Mouse (Mus musculus) myocyte (in vitro differentiated cells): ENCODE data around the gene Tcp1. TPM values are rescaled to one million over a fixed set of nuclear protein-coding genes. Genes with fewer than 3 reads are reported as not detected.
A peak's percentile ranks its signal among the peaks of the same experiment; 100 is the strongest.

Source experiments
- H3K27me3 ChIP-seq: one replicate; pipeline ENCODE4 v1.6.1; 2011; ENCODE audit not compliant: control insufficient read depth, insufficient read depth, insufficient read length
- H3K36me3 ChIP-seq: one replicate; pipeline ENCODE4 v1.6.1; 2011; ENCODE audit not compliant: control insufficient read depth, insufficient read depth
- H3K4me2 ChIP-seq: one replicate; pipeline ENCODE4 v1.6.1; 2011; ENCODE audit warnings: low read depth, control low read depth
- H3K4me3 ChIP-seq: one replicate; pipeline ENCODE4 v1.5.1; 2011; ENCODE audit warnings: mild to moderate bottlenecking, control low read depth, moderate library complexity
- H3K79me2 ChIP-seq: one replicate; pipeline ENCODE4 v1.6.1; 2011; ENCODE audit not compliant: control insufficient read depth, insufficient read depth
- H3ac ChIP-seq: one replicate; pipeline ENCODE4 v1.6.1; 2011; ENCODE audit not compliant: control insufficient read depth, insufficient read length
- CEBPB ChIP-seq: IDR thresholded peaks from 2 replicates; pipeline ENCODE4 v1.6.1; 2011; ENCODE audit warnings: mild to moderate bottlenecking, moderate library complexity; ENCODE audit not compliant: poor library complexity, insufficient read depth, severe bottlenecking
- E2F4 ChIP-seq: IDR thresholded peaks from one replicate; pipeline ENCODE4 v1.6.1; 2011; ENCODE audit warnings: mild to moderate bottlenecking, control low read depth, moderate library complexity; ENCODE audit not compliant: insufficient read depth
- MAX ChIP-seq: IDR thresholded peaks from one replicate; pipeline ENCODE4 v1.6.1; 2011; ENCODE audit warnings: low read depth, mild to moderate bottlenecking, control low read depth
- MYOD1 ChIP-seq, 3 experiments: IDR thresholded peaks; one replicate each; pipeline ENCODE4 v1.6.1; 2011; ENCODE audit warnings: control low read depth in 2 of 3, low read depth in 2 of 3, mild to moderate bottlenecking in 2 of 3, moderate library complexity in 1 of 3; ENCODE audit not compliant: insufficient read length in 2 of 3, control insufficient read depth in 1 of 3
- MYOG ChIP-seq, 3 experiments: IDR thresholded peaks; one replicate each; pipeline ENCODE4 v1.6.1; 2011; ENCODE audit warnings: control low read depth in 2 of 3, low read depth in 2 of 3, mild to moderate bottlenecking in 2 of 3; ENCODE audit not compliant: insufficient read length in 2 of 3, control insufficient read depth in 1 of 3, insufficient read depth in 1 of 3
- POLR2A ChIP-seq: IDR thresholded peaks from one replicate; pipeline ENCODE4 v1.6.1; 2011; ENCODE audit warnings: low read depth, mild to moderate bottlenecking, control low read depth, moderate library complexity; ENCODE audit not compliant: insufficient read length
- POLR2AphosphoS2 ChIP-seq: IDR thresholded peaks from one replicate; pipeline ENCODE4 v1.6.1; 2011; ENCODE audit warnings: low read depth, control low read depth; ENCODE audit not compliant: insufficient read length
- REST ChIP-seq: IDR thresholded peaks from one replicate; pipeline ENCODE4 v1.6.1; 2011; ENCODE audit warnings: mild to moderate bottlenecking, control low read depth, moderate library complexity; ENCODE audit not compliant: insufficient read depth, insufficient read length
- SRF ChIP-seq: IDR thresholded peaks from one replicate; pipeline ENCODE4 v1.6.1; 2011; ENCODE audit warnings: low read depth; ENCODE audit not compliant: control insufficient read depth, insufficient read length
- TCF12 ChIP-seq: IDR thresholded peaks from one replicate; pipeline ENCODE4 v1.6.1; 2011; ENCODE audit warnings: mild to moderate bottlenecking, control low read depth; ENCODE audit not compliant: poor library complexity, insufficient read depth, severe bottlenecking
- TCF3 ChIP-seq: IDR thresholded peaks from one replicate; pipeline ENCODE4 v1.6.1; 2011; ENCODE audit warnings: low read depth, control low read depth; ENCODE audit not compliant: insufficient read length
- USF1 ChIP-seq: IDR thresholded peaks from one replicate; pipeline ENCODE4 v1.6.1; 2011; ENCODE audit warnings: low read depth, mild to moderate bottlenecking, control low read depth, moderate library complexity
- polyA plus RNA-seq: library from polyadenylated mRNA; unstranded; fragments of >200 nt; fragmentation: generic; extraction: Trizol; gene quantifications from one replicate; pipeline ENCODE4 v1.2.1, GENCODE M21; 2012; ENCODE audit warnings: missing spikeins

Tcp1 gene
- polyA plus RNA-seq, 1 experiment = 237 TPM

GRCm38 (mm10) chr17:12875734-12876133 is 39.8 kb upstream of the Tcp1 start, which contains the start of gene Mrgprh:
Gene Mrgprh, plus strand, starts transcription at chr17:12876034.
- H3K4me2 ChIP-seq = no peak within 1 kb of the TSS
- peaks cover 38% of the 10 kb centered on the region for H3K27me3 ChIP-seq
- no peak within 1 kb of the TSS for H3ac ChIP-seq
- TF ChIP-seq MAX (no peak), POLR2A (no peak), SRF (no peak), E2F4 (no peak), TCF12 (no peak), TCF3 (no peak), CEBPB (no peak), MYOG (IDR thresholded peaks at IDR 0.05; ENCODE audit: control insufficient read depth in 1 of 3, insufficient read depth in 1 of 3, insufficient read length in 2 of 3, low read depth in 2 of 3) (no peak), POLR2AphosphoS2 (no peak), MYOD1 (IDR thresholded peaks at IDR 0.05; ENCODE audit: control insufficient read depth in 1 of 3, insufficient read length in 2 of 3, low read depth in 2 of 3) (no peak), REST (no peak)
- no peaks in the 10 kb centered on the region for H3K79me2 ChIP-seq
- H3K36me3 ChIP-seq = no peaks in the 10 kb centered on the region
- H3K4me3 ChIP-seq = no peak within 1 kb of the TSS

GRCm38 (mm10) chr17:12880178-12880577 is 35.3 kb upstream of the Tcp1 start:
- H3K4me2 ChIP-seq = peak overlapping the region; percentile 68
- H3K4me3 ChIP-seq = no peak overlapping the region
- no peak for TF ChIP-seq TCF3
- no peak for TF ChIP-seq POLR2A
- TF ChIP-seq TCF12 = no peak
- TF ChIP-seq REST = no peak
- no peak for TF ChIP-seq MAX
- no peak for TF ChIP-seq USF1
- no peak for TF ChIP-seq CEBPB
- no peak for TF ChIP-seq E2F4
- no peak for TF ChIP-seq POLR2AphosphoS2
- no peak for TF ChIP-seq SRF
- no peak for TF ChIP-seq MYOD1 (IDR thresholded peaks at IDR 0.05; ENCODE audit: control insufficient read depth in 1 of 3, insufficient read length in 2 of 3, low read depth in 2 of 3)
- TF ChIP-seq MYOG (IDR thresholded peaks at IDR 0.05; ENCODE audit: control insufficient read depth in 1 of 3, insufficient read depth in 1 of 3, insufficient read length in 2 of 3, low read depth in 2 of 3) = no peak
- H3K79me2 ChIP-seq = no peaks in the 10 kb centered on the region
- H3ac ChIP-seq = no peak overlapping the region
- H3K36me3 ChIP-seq = no peaks in the 10 kb centered on the region
- H3K27me3 ChIP-seq = peaks cover 5% of the 10 kb centered on the region

- Histone ChIP-seq H3ac (no peak overlapping the region), H3K27me3 (peaks cover 5% of the 10 kb centered on the region), H3K79me2 (no peaks in the 10 kb centered on the region), H3K36me3 (no peaks in the 10 kb centered on the region), H3K4me2 (no peak overlapping the region), H3K4me3 (no peak overlapping the region)
- TF ChIP-seq CEBPB (no peak), SRF (no peak), MYOD1 (IDR thresholded peaks at IDR 0.05; ENCODE audit: control insufficient read depth in 1 of 3, insufficient read length in 2 of 3, low read depth in 2 of 3) (no peak), E2F4 (no peak), POLR2A (no peak)
Measured at GRCm38 (mm10) chr17:12881216-12881615, 34.3 kb upstream of the Tcp1 start.

GRCm38 (mm10) chr17:12886620-12887019 is 28.9 kb upstream of the Tcp1 start:
- Histone ChIP-seq H3K27me3 (no peaks in the 10 kb centered on the region), H3K79me2 (no peaks in the 10 kb centered on the region), H3K4me2 (no peak overlapping the region), H3K4me3 (no peak overlapping the region), H3ac (no peak overlapping the region), H3K36me3 (no peaks in the 10 kb centered on the region)
- TF ChIP-seq REST (no peak), MYOD1 (IDR thresholded peaks at IDR 0.05; ENCODE audit: control insufficient read depth in 1 of 3, insufficient read length in 2 of 3, low read depth in 2 of 3) (no peak), POLR2AphosphoS2 (no peak)

GRCm38 (mm10) chr17:12887021-12887775 is 28.3 kb upstream of the Tcp1 start:
- Histone ChIP-seq H3K79me2 (no peaks in the 10 kb centered on the region), H3K36me3 (no peaks in the 10 kb centered on the region), H3K4me3 (no peak overlapping the region), H3ac (no peak overlapping the region), H3K4me2 (no peak overlapping the region), H3K27me3 (no peaks in the 10 kb centered on the region)
- TF ChIP-seq MAX = no peak
- no peak for TF ChIP-seq POLR2AphosphoS2
